Mouse (Mus musculus): ENCODE measurements around the gene Olfr430.
"Not testable (repeated sequence)": the region's sequence is repeated elsewhere in the genome, so short reads cannot be mapped to it uniquely, and the experiment has no call there.

Gene Olfr430

DNA sequence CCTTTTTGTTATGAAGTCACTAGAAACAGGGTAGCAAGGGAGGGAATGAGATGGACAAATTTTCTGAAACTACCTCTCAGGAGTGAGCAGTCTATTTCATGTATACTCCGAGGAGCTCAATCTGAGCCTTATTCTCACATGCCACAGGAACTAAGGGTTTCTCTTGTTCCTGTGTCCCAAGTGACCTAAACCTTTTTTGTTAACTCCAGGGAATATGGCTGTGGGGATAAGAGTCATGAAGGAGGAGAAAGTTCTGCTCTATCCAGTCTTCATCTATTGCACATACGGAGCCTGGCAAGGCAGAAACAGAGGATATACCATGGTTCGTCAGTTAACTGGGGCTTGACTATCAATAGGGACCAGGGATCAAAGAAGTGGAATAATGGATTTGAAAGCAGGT, at the start of gene Olfr430:
Gene Olfr430, plus strand, starts transcription at position 301 of the 400 bp plus-strand sequence.
- DNase-seq, result no peak

DNA sequence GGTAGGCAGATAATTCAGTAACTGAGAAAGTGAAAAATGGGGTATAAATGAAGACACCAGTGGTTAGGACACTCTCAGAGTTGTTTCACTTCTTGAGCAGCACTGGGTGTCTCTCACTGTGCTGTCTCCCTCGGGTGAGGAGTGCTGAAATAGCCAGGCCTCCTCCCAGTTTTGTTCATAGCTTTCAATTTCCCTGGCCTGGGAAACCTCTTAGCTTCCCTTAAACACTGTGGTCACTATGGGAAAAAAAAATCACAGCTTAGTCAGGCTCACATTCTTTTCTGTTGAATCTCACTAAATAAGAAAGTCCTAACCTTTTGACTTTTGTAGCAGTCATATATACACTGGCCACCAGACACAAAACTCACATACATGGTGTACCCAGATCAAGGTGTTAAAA, 34.7 kb upstream of the Olfr430 start, which contains the start of gene Ifi205:
Gene Ifi205, minus strand, starts transcription at position 113 of the 400 bp plus-strand sequence.
- peak; percentile 97 for DNase-seq

DNA sequence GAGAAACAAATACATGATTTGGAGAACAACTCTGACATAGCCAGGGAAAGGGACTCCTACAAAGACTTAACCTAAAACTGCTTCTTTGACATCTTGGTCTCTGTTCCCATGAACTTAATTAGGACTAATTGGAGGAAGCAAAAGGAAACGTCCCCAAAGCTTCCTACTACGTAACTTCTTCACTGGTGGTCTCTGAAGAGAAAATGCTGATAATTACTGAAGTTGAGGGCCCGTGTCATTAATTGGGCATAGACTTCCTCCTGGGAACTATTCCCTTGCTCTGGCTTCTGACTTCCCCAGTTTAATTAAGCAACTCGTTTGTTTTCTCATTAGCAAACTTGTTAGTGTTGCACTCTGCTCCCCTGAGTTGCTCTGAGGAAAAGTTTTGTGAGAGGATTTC, 30.6 kb upstream of the Olfr430 start:
- no peak for DNase-seq

DNA sequence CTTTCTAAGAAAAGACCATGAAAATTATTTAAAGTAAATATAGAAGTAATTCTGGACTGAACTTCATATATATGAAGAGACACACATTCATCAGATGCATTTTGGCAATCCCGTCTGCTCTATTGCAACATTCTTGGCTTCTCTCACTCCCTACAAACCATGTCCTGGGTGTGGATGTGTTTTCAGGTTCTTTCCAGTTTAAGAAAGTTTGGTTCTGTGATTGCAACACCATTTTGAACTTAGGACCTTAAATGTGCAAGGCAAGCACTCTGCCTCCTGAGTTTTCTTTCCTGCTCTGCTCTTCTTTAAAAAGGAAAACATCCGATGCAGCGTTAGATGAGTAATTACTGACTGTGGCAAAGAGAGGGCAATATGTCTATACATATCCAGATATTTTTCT, 27.9 kb upstream of the Olfr430 start:
- DNase-seq, result peak; percentile 86

DNA sequence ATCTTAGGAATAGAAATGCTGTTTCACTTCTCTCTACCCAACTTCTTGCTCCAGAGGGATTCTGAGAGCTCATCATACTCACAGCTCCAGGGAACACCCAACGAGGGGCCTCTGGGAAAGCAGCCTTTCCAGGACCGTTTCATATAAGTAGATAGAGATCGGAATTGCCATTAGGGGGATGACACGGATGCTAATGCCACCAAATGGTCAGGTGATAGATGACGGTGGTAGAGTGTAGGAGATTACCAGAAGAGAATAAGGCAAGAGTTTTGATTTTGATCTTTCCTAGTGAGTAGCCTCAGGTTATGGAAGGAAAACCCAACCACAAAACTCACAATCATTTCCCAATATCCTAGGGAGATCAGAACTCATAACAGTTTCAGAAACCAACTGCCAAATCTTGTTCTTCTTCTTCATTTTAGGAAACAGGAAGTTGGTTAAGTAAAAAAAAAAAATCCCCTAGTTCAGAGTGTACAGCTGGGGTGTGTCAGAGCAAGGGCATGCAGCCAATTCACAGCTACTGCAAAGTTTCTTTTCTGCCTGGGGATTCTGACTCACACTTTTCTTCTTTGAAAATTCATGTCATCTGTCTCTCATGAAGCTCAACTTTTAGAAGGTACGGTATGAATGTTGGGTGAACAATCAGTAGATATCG, 25.8 kb upstream of the Olfr430 start, which contains the start of gene Olfr433:
Gene Olfr433, plus strand, starts transcription at position 183 of the 655 bp plus-strand sequence.
- DNase-seq, result peak; percentile 97

DNA sequence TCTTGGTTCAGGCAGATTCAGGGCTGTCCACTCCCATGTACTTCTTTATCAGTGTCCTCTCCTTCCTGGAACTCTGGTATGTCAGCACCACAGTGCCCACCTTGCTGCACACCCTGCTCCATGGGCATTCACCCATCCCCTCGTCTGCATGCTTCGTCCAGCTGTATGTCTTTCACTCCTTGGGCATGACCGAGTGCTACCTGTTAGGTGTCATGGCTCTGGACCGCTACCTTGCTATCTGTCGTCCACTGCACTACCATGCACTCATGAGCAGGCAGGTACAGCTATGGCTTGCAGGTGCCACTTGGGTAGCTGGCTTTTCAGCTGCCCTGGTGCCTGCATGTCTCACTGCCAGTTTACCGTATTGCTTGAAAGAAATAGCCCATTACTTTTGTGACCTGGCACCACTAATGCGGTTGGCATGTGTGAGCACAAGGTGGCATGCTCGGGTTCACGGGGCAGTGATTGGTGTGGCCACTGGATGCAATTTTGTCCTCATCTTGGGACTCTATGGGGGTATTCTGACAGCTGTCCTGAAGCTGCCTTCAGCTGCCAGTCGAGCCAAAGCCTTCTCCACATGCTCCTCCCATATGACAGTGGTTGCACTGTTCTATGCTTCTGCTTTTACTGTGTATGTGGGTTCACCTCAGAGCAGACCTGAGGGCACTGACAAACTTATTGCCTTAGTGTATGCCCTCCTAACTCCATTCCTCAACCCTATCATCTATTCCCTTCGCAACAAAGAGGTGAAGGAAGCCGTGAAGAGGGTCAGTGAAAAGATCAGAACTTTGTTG, 24.1 kb upstream of the Olfr430 start:
- DNase-seq, result peak; percentile 93

DNA sequence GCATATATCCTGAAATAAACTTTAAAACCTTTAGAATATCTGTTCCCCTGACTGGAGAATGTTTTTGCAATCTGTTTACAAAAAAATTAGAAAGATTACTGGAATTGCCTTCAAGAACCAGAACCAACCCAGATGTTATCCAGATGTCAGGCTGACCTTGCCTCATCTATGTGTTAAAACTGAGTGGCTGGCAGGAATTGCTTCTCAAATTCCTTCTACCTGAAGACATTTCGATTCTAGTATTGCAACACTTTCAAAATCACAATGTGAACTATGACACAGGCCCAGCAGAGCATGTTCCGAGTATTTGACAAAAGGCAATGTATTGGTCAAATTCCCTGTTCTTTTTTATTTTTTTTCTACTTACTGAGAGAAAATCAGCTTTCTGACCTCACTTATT, 22.0 kb upstream of the Olfr430 start:
- peak; percentile 95 for DNase-seq

DNA sequence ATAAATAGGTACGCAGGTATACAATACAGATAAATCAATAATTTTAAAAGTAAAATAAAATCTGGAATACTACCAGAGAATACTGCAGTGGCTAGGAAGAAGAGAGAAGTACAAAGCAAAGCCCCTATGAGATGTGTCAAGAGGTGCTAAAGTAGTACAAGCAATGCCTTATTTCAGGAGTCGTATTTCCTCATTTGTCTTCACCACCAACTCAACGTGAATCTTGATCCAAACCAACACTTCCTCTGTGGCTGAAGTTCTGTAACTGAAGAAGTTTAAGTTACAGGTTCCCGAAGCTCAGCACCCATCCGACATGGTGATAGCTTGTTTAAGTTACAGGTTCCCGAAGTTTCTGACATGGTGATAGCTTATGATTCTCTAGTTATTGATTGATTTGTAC, 18.2 kb upstream of the Olfr430 start:
- DNase-seq, result not testable (repeated sequence)

DNA sequence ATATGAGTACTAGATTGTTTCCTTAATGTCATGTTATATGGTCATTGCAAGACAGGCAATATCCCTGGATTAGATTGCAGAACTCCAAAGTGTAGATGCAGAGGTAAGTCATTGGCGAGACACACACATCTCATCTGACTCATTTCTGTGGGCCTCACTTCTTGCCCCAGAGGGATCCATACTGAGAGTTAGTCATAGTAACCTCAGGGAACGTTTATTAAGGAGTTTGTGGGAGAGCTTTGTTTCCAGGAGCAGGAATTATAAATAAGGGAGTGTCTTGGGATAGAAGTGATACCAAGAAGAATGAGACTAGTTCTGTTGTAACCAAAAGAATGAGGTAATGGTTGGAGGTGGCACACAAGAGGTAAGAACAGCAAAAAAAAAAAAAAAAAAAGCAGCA, 17.5 kb upstream of the Olfr430 start, which contains the start of gene Olfr432:
Gene Olfr432, plus strand, starts transcription at position 313 of the 400 bp plus-strand sequence.
- no peak for DNase-seq

DNA sequence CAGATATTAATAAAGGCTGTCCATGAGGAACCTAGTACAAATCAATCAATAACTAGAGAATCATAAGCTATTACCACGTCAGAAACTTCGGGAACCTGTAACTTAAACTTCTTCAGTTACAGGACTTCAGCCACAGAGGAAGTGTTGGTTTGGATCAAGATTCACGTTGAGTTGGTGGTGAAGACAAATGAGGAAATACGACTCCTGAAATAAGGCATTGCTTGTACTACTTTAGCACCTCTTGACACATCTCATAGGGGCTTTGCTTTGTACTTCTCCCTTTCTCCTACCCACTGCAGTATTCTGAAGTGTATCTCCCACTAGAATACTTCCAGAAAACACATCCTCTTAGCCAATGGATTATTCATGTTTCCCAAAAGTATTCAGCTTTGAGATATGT, 17.0 kb upstream of the Olfr430 start:
- not testable (repeated sequence) for DNase-seq

DNA sequence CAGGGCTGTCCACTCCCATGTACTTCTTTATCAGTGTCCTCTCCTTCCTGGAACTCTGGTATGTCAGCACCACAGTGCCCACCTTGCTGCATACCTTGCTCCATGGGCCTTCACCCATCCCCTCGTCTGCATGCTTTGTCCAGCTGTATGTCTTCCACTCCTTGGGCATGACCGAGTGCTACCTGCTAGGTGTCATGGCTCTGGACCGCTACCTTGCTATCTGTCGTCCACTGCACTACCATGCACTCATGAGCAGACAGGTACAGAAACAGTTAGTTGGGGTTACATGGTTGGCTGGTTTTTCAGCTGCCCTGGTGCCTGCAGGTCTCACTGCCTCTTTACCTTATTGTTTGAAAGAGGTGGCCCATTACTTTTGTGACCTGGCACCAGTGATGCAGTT, 15.9 kb upstream of the Olfr430 start:
- peak; percentile 90 for DNase-seq

DNA sequence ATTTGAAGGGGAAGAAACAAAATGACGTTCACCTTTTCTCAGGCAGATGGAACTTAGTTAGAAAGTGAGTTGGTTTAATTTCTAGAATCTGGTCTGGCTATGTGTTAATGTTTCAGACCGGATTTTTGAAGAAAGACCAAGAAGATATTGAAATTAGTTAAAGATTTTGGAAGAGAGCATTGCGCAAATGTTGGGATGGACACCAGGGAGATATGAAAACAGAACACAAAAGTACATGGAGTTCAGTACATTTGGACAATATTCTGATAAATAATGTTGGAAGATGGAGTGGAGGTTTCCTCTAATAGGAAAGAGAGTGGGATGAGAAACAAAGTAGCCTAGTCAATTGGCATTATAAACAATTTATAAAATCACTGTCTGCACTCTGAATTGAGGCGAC, 14.9 kb upstream of the Olfr430 start:
- no peak for DNase-seq

DNA sequence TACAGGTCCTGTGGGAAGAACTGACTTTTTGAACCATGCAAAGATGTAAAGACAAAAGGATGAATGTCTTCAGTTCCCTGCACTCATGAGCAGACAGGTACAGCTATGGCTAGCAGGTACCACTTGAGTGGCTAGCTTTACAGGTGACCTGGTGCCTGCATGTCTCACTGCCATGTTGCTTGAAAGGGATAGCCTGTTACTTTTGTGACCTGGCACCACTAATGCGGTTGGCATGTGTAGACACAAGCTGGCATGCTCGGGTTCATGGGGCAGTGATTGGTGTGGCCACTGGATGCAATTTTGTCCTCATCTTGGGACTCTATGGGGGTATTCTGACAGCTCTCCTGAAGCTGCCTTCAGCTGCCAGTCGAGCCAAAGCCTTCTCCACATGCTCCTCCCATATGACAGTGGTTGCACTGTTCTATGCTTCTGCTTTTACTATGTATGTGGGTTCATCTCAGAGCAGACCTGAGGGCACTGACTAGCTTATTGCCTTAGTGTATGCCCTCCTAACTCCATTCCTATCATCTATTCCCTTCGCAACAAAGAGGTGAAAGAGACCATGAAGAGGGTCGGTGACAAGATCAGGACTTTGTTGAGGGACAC, 14.4 kb upstream of the Olfr430 start:
- DNase-seq, result peak; percentile 90

DNA sequence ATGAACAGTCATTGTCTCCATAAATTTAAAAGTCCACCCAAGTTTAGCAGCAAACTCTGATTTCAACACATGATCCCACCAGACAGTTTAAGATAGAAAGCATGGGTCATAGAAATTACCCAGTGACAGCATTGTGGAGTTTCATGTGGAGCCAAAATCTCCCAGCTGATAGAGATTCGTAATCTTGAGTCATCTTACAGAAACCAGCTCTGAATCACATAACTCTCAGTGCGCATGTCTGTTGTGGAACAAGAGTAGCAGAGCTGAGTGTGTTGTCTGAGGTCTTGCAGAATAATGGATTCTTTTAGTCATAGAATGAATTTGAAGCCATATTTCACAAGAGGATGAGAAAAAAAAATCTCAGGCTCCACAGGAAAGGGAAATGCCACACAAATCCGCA, 13.4 kb upstream of the Olfr430 start:
- DNase-seq, result no peak

DNA sequence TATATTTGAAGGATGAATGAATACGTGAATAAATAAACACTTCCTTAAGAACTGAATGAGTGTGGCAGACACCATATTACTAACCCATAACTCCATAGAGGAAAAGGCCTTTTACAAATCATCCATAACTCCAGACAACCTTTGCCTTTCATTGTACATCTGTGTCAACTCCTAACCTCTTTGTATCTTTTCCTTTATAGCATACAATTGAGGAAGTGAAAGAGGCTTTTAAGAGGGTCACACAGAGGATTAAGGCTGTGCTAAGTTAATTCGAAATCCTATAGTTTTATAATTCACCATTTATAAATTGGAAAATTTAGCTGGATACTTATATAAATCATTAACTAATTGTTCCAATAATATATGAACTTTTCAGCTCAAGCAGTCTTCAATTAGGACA, 11.2 kb upstream of the Olfr430 start:
- no peak for DNase-seq

DNA sequence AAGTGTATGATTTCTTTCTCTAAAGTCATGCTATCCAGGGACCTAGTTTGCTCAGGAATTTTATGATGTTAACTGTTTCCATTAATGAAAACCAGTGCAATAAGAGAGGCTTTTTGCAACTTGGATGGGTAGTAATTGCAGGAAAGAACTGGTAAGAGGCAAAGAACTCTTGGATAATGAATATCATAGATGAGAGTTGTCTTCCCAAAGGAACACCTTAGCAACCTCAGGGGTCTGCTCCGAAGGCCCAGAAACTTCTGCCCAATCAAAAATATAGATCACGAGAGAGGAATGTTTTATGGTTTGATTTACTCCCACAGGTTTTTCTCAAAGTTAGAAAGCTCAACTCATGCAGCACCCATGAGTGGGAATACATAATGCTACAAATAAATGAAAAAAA, 17.6 kb downstream of the Olfr430 start, which contains the start of gene Olfr429:
Gene Olfr429, plus strand, starts transcription at position 301 of the 400 bp plus-strand sequence.
- DNase-seq, result no peak

DNA sequence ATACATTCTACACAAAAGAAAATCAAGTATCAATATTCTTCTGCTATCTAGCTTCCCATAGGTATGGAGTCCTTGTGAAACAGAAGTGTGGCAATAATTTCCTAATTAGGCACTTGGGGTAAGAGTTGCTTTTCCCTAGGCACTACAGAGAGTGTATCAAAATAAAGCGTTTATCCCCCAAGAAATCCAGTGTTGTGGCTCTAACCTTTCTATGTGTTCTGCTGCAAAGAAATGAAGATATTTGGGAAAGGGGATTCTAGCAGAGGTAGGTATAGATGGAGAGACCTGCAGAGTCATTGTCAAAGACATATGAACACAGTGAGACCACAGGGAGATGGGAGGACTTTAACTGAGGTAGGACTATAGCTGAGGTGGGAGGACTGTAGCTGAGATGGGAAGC, 30.2 kb downstream of the Olfr430 start, which contains the start of gene Olfr427:
Gene Olfr427, plus strand, starts transcription at position 301 of the 400 bp plus-strand sequence.
- no peak for DNase-seq

DNA sequence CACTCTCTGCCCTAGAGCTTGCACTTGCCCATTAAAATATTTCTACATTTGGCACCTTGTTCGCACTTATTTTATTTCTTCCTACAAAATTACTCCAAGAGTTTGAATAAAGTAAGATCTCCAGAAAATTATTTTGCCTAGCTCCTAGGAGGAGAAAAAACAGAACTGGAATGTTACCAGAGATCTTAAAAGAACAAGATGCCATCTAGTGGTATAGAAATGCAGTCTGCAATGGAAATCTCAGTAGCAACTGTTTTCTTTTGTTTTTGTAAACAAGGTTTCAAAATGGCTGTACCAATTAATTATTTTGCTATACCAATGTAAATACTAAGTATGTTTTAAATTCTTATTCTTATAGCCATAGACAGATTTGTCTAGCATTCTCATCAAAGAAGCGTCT, 37.3 kb downstream of the Olfr430 start:
- DNase-seq, result no peak

DNA sequence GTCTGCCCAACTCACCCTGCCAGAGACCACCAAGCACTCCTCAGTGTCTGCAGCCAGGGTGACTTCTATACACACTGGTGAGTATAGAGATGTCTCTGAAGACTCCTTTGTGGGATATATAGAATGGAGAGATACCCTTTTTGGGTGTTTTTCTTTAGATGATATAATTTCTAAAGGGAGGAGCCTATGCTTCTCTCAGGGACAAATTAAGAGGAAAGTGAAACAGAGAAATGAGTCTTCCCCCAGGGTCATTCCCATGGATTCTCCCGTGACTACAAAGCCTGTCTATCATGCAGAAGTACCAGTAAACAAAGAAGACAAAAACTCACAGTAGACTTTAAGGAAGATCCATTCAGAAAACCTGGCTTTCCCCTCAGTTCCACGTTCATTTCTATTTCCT, 54.7 kb downstream of the Olfr430 start, which contains the start of gene Olfr231:
Gene Olfr231, minus strand, starts transcription at position 101 of the 400 bp plus-strand sequence.
- DNase-seq, result no peak
